13 mouse cellular contexts compared by ENCODE assay signal in genomic region chr7:44337121-44337849, GRCm38 (mm10). TPM values are rescaled to one million over a fixed set of nuclear protein-coding genes. Genes with fewer than 3 reads are reported as not detected.
DNase-seq lines count a peak whose midpoint lies in the region; ATAC-seq and TF ChIP-seq lines count a peak whose summit lies in the region.
"Had no signal": no experiment of that assay in that cellular context is flagged by ENCODE, and none has a peak within 500 bp of the region (broad histone marks: within the 10 kb centered on the region; RNA-seq: fewer than 3 reads in every experiment).

No protein-coding gene starts in this region.

- no peaks in the 10 kb centered on the region for H3K36me3 ChIP-seq in neural tube, embryonic 11.5 days (ENCODE audit: control insufficient read depth, insufficient read depth, low read length)
- no peaks in the 10 kb centered on the region for H3K36me3 ChIP-seq in embryonic facial prominence, embryonic 10.5 days (replicated peaks)
- H3K36me3 ChIP-seq in hindbrain, embryonic 15.5 days = peaks cover 11% of the 10 kb centered on the region; the same call in 1 of the 2 replicates
- H3K36me3 ChIP-seq: G1E had no signal

- peaks cover 60% of the 10 kb centered on the region for H3K27me3 ChIP-seq in neural tube, embryonic 11.5 days (ENCODE audit: control insufficient read depth, insufficient read depth, low read length)
- peaks cover 95% of the 10 kb centered on the region for H3K27me3 ChIP-seq in embryonic facial prominence, embryonic 10.5 days (replicated peaks; ENCODE audit: low read depth, poor library complexity, severe bottlenecking)
- no peaks in the 10 kb centered on the region for H3K27me3 ChIP-seq in hindbrain, embryonic 15.5 days

- H3K4me1 ChIP-seq in neural tube, embryonic 11.5 days (ENCODE audit: control insufficient read depth, insufficient read depth, low read length) = no peaks in the 10 kb centered on the region
- peaks cover 23% of the 10 kb centered on the region for H3K4me1 ChIP-seq in embryonic facial prominence, embryonic 10.5 days
- peaks cover 39% of the 10 kb centered on the region for H3K4me1 ChIP-seq in hindbrain, embryonic 15.5 days (replicated peaks)
- peaks cover 64% of the 10 kb centered on the region for H3K4me1 ChIP-seq in olfactory bulb, adult 2 months (ENCODE audit: control insufficient read depth, insufficient read depth, low read length)

- no peaks in the 10 kb centered on the region for H3K9me3 ChIP-seq in neural tube, embryonic 11.5 days (ENCODE audit: control insufficient read depth, low read length)
- no peaks in the 10 kb centered on the region for H3K9me3 ChIP-seq in embryonic facial prominence, embryonic 10.5 days
- no peaks in the 10 kb centered on the region for H3K9me3 ChIP-seq in hindbrain, embryonic 15.5 days
- H3K9me3 ChIP-seq: G1E had no signal

- H3K27ac ChIP-seq in neural tube, embryonic 11.5 days (ENCODE audit: low read depth, low read length) = no peak overlapping the region
- H3K27ac ChIP-seq in embryonic facial prominence, embryonic 10.5 days (replicated peaks) = no peak overlapping the region
- peak overlapping the region; percentile 96 for H3K27ac ChIP-seq in hindbrain, embryonic 15.5 days (replicated peaks)
- no peak overlapping the region for H3K27ac ChIP-seq in olfactory bulb, adult 2 months (ENCODE audit: insufficient read depth, low read depth, low read length)
- H3K27ac ChIP-seq: macrophage had no signal

- 2% methylated on average over 32 of the region's 32 CpGs for WGBS in neural tube, embryonic 11.5 days
- WGBS in embryonic facial prominence, embryonic 10.5 days = 3% methylated on average over 32 of the region's 32 CpGs
- 3% methylated on average over 32 of the region's 32 CpGs for WGBS in hindbrain, embryonic 15.5 days
- 6% methylated on average over 32 of the region's 32 CpGs for WGBS in olfactory bulb, adult 2 months

- DNase-seq in neural tube, embryonic 11.5 days (ENCODE audit: low spot score) = no peak
- no peak for DNase-seq in neural tube, embryonic 10.5 days (ENCODE audit: extremely low spot score, low spot score)
- no peak for DNase-seq in embryonic facial prominence, embryonic 10.5 days (ENCODE audit: low spot score)
- DNase-seq in ovary, postnatal 10 days (ENCODE audit: low spot score) = no peak
- DNase-seq in lung, postnatal 14 days = no peak
- DNase-seq in lung, postnatal 25 days (ENCODE audit: low spot score) = no peak
- DNase-seq: adrenal gland, postnatal 10 days; gastrocnemius, postnatal 10 days; thymus, postnatal 14 days had no signal

- no peak for ATAC-seq in neural tube, embryonic 11.5 days (ENCODE audit: insufficient read depth, low FRiP score, low TSS enrichment)
- peak; percentile 15 for ATAC-seq in hindbrain, embryonic 15.5 days (ENCODE audit: low FRiP score, low read depth)

- H3K4me3 ChIP-seq in neural tube, embryonic 11.5 days (ENCODE audit: low read depth, low read length) = peak overlapping the region; percentile 48
- peak overlapping the region; percentile 61; the same call in 1 of the 2 replicates for H3K4me3 ChIP-seq in embryonic facial prominence, embryonic 10.5 days
- peak overlapping the region; percentile 72 for H3K4me3 ChIP-seq in hindbrain, embryonic 15.5 days
- peak overlapping the region; percentile 70 for H3K4me3 ChIP-seq in olfactory bulb, adult 2 months (ENCODE audit: insufficient read depth, low read depth, low read length)

- peak overlapping the region; percentile 74 for H3K4me2 ChIP-seq in neural tube, embryonic 11.5 days (ENCODE audit: low read depth)
- peak overlapping the region; percentile 74 for H3K4me2 ChIP-seq in hindbrain, embryonic 15.5 days

- TF ChIP-seq POLR2A in olfactory bulb, adult 2 months (IDR thresholded peaks at IDR 0.05; ENCODE audit: insufficient read depth, low read depth, low read length) = no peak

- TF ChIP-seq CTCF in olfactory bulb, adult 2 months (IDR thresholded peaks at IDR 0.05; ENCODE audit: insufficient read depth, low read depth, low read length) = no peak

- H3K9ac ChIP-seq in neural tube, embryonic 11.5 days (ENCODE audit: low read length) = no peak overlapping the region
- H3K9ac ChIP-seq in hindbrain, embryonic 15.5 days = peak overlapping the region; percentile 83

RNA-seq across cellular contexts. Expression of gene Shank1, which starts 27.2 kb away (rescaled TPM):
- polyA plus RNA-seq in neural tube, embryonic 11.5 days (2014; fragmentation: Nextera tagmentation; extraction: Ambion mirVana) = 4.6 and 4.7 TPM in 2 replicates
- 0.80 and 0.97 TPM in 2 replicates for polyA plus RNA-seq in embryonic facial prominence, embryonic 10.5 days (2016; fragmentation: Nextera tagmentation; extraction: Ambion mirVana)
- polyA plus RNA-seq in hindbrain, embryonic 15.5 days (2015; fragmentation: Nextera tagmentation; extraction: Ambion mirVana) = 38.7 and 42.3 TPM in 2 replicates
- polyA plus RNA-seq in olfactory bulb, adult 2 months (2012; ENCODE audit: insufficient read depth, insufficient read length, low replicate concordance, missing spikeins) = 51.0 and 92.9 TPM in 2 replicates
- polyA plus RNA-seq: macrophage had no signal

RNA-seq across cellular contexts. Expression of gene Clec11a, which starts 30.6 kb away (rescaled TPM):
- 1.9 and 2.4 TPM in 2 replicates for polyA plus RNA-seq in neural tube, embryonic 11.5 days (2014; fragmentation: Nextera tagmentation; extraction: Ambion mirVana)
- polyA plus RNA-seq in embryonic facial prominence, embryonic 10.5 days (2016; fragmentation: Nextera tagmentation; extraction: Ambion mirVana) = 1.5 and 1.8 TPM in 2 replicates
- 3.0 and 3.4 TPM in 2 replicates for polyA plus RNA-seq in hindbrain, embryonic 15.5 days (2015; fragmentation: Nextera tagmentation; extraction: Ambion mirVana)
- polyA plus RNA-seq in olfactory bulb, adult 2 months (2012; ENCODE audit: insufficient read depth, insufficient read length, low replicate concordance, missing spikeins) = not detected in 2 replicates

RNA-seq across cellular contexts. Expression of gene Syt3, which starts 46.6 kb away (rescaled TPM):
- polyA plus RNA-seq in neural tube, embryonic 11.5 days (2014; fragmentation: Nextera tagmentation; extraction: Ambion mirVana) = 2.9 and 3.7 TPM in 2 replicates
- 1.8 and 2.4 TPM in 2 replicates for polyA plus RNA-seq in embryonic facial prominence, embryonic 10.5 days (2016; fragmentation: Nextera tagmentation; extraction: Ambion mirVana)
- polyA plus RNA-seq in hindbrain, embryonic 15.5 days (2015; fragmentation: Nextera tagmentation; extraction: Ambion mirVana) = 58.9 and 68.8 TPM in 2 replicates
- not detected in 2 replicates for polyA plus RNA-seq in olfactory bulb, adult 2 months (2012; ENCODE audit: insufficient read depth, insufficient read length, low replicate concordance, missing spikeins)
- polyA plus RNA-seq: macrophage had no signal

RNA-seq across cellular contexts. Expression of gene 1700008O03Rik, which starts 48.3 kb away (rescaled TPM):
- polyA plus RNA-seq in neural tube, embryonic 11.5 days (2014; fragmentation: Nextera tagmentation; extraction: Ambion mirVana) = 1.0 and 1.1 TPM in 2 replicates
- 1.1 and 1.9 TPM in 2 replicates for polyA plus RNA-seq in embryonic facial prominence, embryonic 10.5 days (2016; fragmentation: Nextera tagmentation; extraction: Ambion mirVana)
- 2.8 and 2.9 TPM in 2 replicates for polyA plus RNA-seq in hindbrain, embryonic 15.5 days (2015; fragmentation: Nextera tagmentation; extraction: Ambion mirVana)
- polyA plus RNA-seq in olfactory bulb, adult 2 months (2012; ENCODE audit: insufficient read depth, insufficient read length, low replicate concordance, missing spikeins) = not detected in 2 replicates

Comparison
In these comparisons a context has a peak if more than half of its experiments do, and no peak if none do; other contexts are left out.
1. RNA of gene Syt3, which starts 46.6 kb away (polyA plus RNA-seq): 58.9 to 68.8 TPM in hindbrain, embryonic 15.5 days; 2.9 to 3.7 TPM in neural tube, embryonic 11.5 days, 1.8 to 2.4 TPM in embryonic facial prominence, embryonic 10.5 days and not detected in olfactory bulb, adult 2 months; every median in the first group is over 10 times any median in the second.
2. Peak in every context shown above with its lines, with median percentiles within 50 percentile points of each other: H3K4me3 ChIP-seq.